Mouse (Mus musculus): Measurements from ENCODE around the gene Nceh1. TPM values are rescaled to one million over a fixed set of nuclear protein-coding genes. Genes with fewer than 3 reads are reported as not detected.
"Not testable (repeated sequence)": the region's sequence is repeated elsewhere in the genome, so short reads cannot be mapped to it uniquely, and the experiment has no call there.

The Nceh1 gene
- polyA plus RNA-seq, 1 experiment from 2014 or later = 5.1 TPM

- H3K4me3 ChIP-seq (replicated peaks) = no peak overlapping the region
- no peaks in the 10 kb centered on the region for H3K36me3 ChIP-seq (replicated peaks)
- no peaks in the 10 kb centered on the region for H3K27me3 ChIP-seq
- 19% methylated on average over 9 of the region's 9 CpGs for WGBS (ENCODE audit: insufficient replicate concordance)
- H3K27ac ChIP-seq (replicated peaks) = no peak overlapping the region
- H3K9ac ChIP-seq = no peak overlapping the region
- no peak for ATAC-seq (ENCODE audit: insufficient read depth)
- H3K4me2 ChIP-seq = no peak overlapping the region
- no peaks in the 10 kb centered on the region for H3K9me3 ChIP-seq (replicated peaks)
- peaks cover 21% of the 10 kb centered on the region for H3K4me1 ChIP-seq (replicated peaks)
Observed at GRCm38 (mm10) chr3:27285072-27285471, 102.3 kb downstream of the Nceh1 start.

- no peak overlapping the region for H3K9ac ChIP-seq
- no peak overlapping the region for H3K4me2 ChIP-seq
- H3K9me3 ChIP-seq (replicated peaks) = no peaks in the 10 kb centered on the region
- no peaks in the 10 kb centered on the region for H3K36me3 ChIP-seq (replicated peaks)
- 43% methylated on average over 2 of the region's 2 CpGs for WGBS (ENCODE audit: insufficient replicate concordance)
- ATAC-seq (ENCODE audit: insufficient read depth) = no peak
- H3K27me3 ChIP-seq = no peaks in the 10 kb centered on the region
- H3K4me3 ChIP-seq (replicated peaks) = no peak overlapping the region
- H3K4me1 ChIP-seq (replicated peaks) = peaks cover 4% of the 10 kb centered on the region
- no peak overlapping the region for H3K27ac ChIP-seq (replicated peaks)
Observed at GRCm38 (mm10) chr3:27288301-27288700, 105.5 kb downstream of the Nceh1 start.

GRCm38 (mm10) chr3:27288909-27289308, 106.1 kb downstream of the Nceh1 start:
- H3K9ac ChIP-seq = no peak overlapping the region
- no peaks in the 10 kb centered on the region for H3K36me3 ChIP-seq (replicated peaks)
- no peaks in the 10 kb centered on the region for H3K4me1 ChIP-seq (replicated peaks)
- H3K9me3 ChIP-seq (replicated peaks) = no peaks in the 10 kb centered on the region
- no peak for ATAC-seq (ENCODE audit: insufficient read depth)
- H3K27me3 ChIP-seq = no peaks in the 10 kb centered on the region
- H3K4me3 ChIP-seq (replicated peaks) = no peak overlapping the region
- H3K27ac ChIP-seq (replicated peaks) = no peak overlapping the region
- WGBS (ENCODE audit: insufficient replicate concordance) = 22% methylated on average over 8 of the region's 8 CpGs
- H3K4me2 ChIP-seq = no peak overlapping the region

- Histone ChIP-seq H3K9me3 (replicated peaks) (no peaks in the 10 kb centered on the region), H3K4me3 (replicated peaks) (no peak overlapping the region), H3K36me3 (replicated peaks) (no peaks in the 10 kb centered on the region), H3K4me2 (no peak overlapping the region), H3K27ac (replicated peaks) (no peak overlapping the region), H3K9ac (no peak overlapping the region), H3K4me1 (replicated peaks) (no peaks in the 10 kb centered on the region), H3K27me3 (no peaks in the 10 kb centered on the region)
- 72% methylated on average over 5 of the region's 5 CpGs for WGBS (ENCODE audit: insufficient replicate concordance)
- no peak for ATAC-seq (ENCODE audit: insufficient read depth)
Observed at GRCm38 (mm10) chr3:27290285-27290684, 107.5 kb downstream of the Nceh1 start.

GRCm38 (mm10) chr3:27290945-27291344, 108.2 kb downstream of the Nceh1 start:
- not testable (repeated sequence) for H3K36me3 ChIP-seq (replicated peaks); H3K9ac ChIP-seq; ATAC-seq (ENCODE audit: insufficient read depth); H3K27me3 ChIP-seq; H3K4me2 ChIP-seq; H3K4me1 ChIP-seq (replicated peaks); H3K4me3 ChIP-seq (replicated peaks); H3K9me3 ChIP-seq (replicated peaks); H3K27ac ChIP-seq (replicated peaks)
- WGBS (ENCODE audit: insufficient replicate concordance) = 62% methylated on average over 5 of the region's 5 CpGs

- H3K36me3 ChIP-seq (replicated peaks); ATAC-seq (ENCODE audit: insufficient read depth); H3K27ac ChIP-seq (replicated peaks); H3K4me3 ChIP-seq (replicated peaks); H3K4me2 ChIP-seq; H3K27me3 ChIP-seq; H3K9ac ChIP-seq; H3K9me3 ChIP-seq (replicated peaks); H3K4me1 ChIP-seq (replicated peaks): not testable (repeated sequence)
- WGBS (ENCODE audit: insufficient replicate concordance) = 73% methylated on average over 4 of the region's 4 CpGs
Observed at GRCm38 (mm10) chr3:27291411-27291810, 108.6 kb downstream of the Nceh1 start.

- Histone ChIP-seq H3K4me1 (replicated peaks) (no peaks in the 10 kb centered on the region), H3K9me3 (replicated peaks) (no peaks in the 10 kb centered on the region), H3K9ac (no peak overlapping the region), H3K27me3 (no peaks in the 10 kb centered on the region), H3K36me3 (replicated peaks) (no peaks in the 10 kb centered on the region), H3K27ac (replicated peaks) (no peak overlapping the region), H3K4me2 (no peak overlapping the region), H3K4me3 (replicated peaks) (no peak overlapping the region)
- ATAC-seq (ENCODE audit: insufficient read depth) = no peak
- WGBS (ENCODE audit: insufficient replicate concordance) = 53% methylated on average over 7 of the region's 7 CpGs
Observed at GRCm38 (mm10) chr3:27293645-27294385, 111.0 kb downstream of the Nceh1 start.

GRCm38 (mm10) chr3:27300451-27300850, 117.7 kb downstream of the Nceh1 start:
- no peak for ATAC-seq (ENCODE audit: insufficient read depth)
- WGBS (ENCODE audit: insufficient replicate concordance) = 71% methylated on average over 4 of the region's 4 CpGs
- Histone ChIP-seq H3K9ac (no peak overlapping the region), H3K9me3 (replicated peaks) (no peaks in the 10 kb centered on the region), H3K4me2 (no peak overlapping the region), H3K36me3 (replicated peaks) (no peaks in the 10 kb centered on the region), H3K27me3 (no peaks in the 10 kb centered on the region), H3K27ac (replicated peaks) (no peak overlapping the region), H3K4me3 (replicated peaks) (no peak overlapping the region), H3K4me1 (replicated peaks) (no peaks in the 10 kb centered on the region)

- Histone ChIP-seq H3K4me1 (replicated peaks) (no peaks in the 10 kb centered on the region), H3K27me3 (no peaks in the 10 kb centered on the region), H3K9me3 (replicated peaks) (no peaks in the 10 kb centered on the region), H3K4me2 (no peak overlapping the region), H3K27ac (replicated peaks) (no peak overlapping the region), H3K36me3 (replicated peaks) (no peaks in the 10 kb centered on the region), H3K9ac (no peak overlapping the region), H3K4me3 (replicated peaks) (no peak overlapping the region)
- ATAC-seq (ENCODE audit: insufficient read depth) = no peak
- 25% methylated on average over 9 of the region's 9 CpGs for WGBS (ENCODE audit: insufficient replicate concordance)
Observed at GRCm38 (mm10) chr3:27302339-27303022, 119.7 kb downstream of the Nceh1 start.

GRCm38 (mm10) chr3:27306815-27307214, 124.0 kb downstream of the Nceh1 start:
- Histone ChIP-seq H3K27me3 (no peaks in the 10 kb centered on the region), H3K4me2 (no peak overlapping the region), H3K9me3 (replicated peaks) (no peaks in the 10 kb centered on the region), H3K9ac (no peak overlapping the region), H3K4me3 (replicated peaks) (no peak overlapping the region), H3K4me1 (replicated peaks) (no peaks in the 10 kb centered on the region), H3K36me3 (replicated peaks) (no peaks in the 10 kb centered on the region), H3K27ac (replicated peaks) (no peak overlapping the region)
- ATAC-seq (ENCODE audit: insufficient read depth) = no peak
- WGBS (ENCODE audit: insufficient replicate concordance) = 77% methylated on average over 10 of the region's 10 CpGs

- WGBS (ENCODE audit: insufficient replicate concordance) = 73% methylated on average over 7 of the region's 7 CpGs
- H3K27me3 ChIP-seq = no peaks in the 10 kb centered on the region
- no peaks in the 10 kb centered on the region for H3K4me1 ChIP-seq (replicated peaks)
- H3K9ac ChIP-seq = no peak overlapping the region
- H3K4me2 ChIP-seq = no peak overlapping the region
- no peaks in the 10 kb centered on the region for H3K9me3 ChIP-seq (replicated peaks)
- H3K4me3 ChIP-seq (replicated peaks) = no peak overlapping the region
- no peak overlapping the region for H3K27ac ChIP-seq (replicated peaks)
- ATAC-seq (ENCODE audit: insufficient read depth) = no peak
- no peaks in the 10 kb centered on the region for H3K36me3 ChIP-seq (replicated peaks)
Observed at GRCm38 (mm10) chr3:27310973-27311372, 128.2 kb downstream of the Nceh1 start.
